Mouse (Mus musculus) ovary, adult 18-20 months (tissue): ENCODE measurements at regions not wholly inside any gene's neighbourhood (a gene's known extent, or its start where the extent isn't known, plus 50 kb on each side); places are given as distances from the start of the nearest gene placed in this dataset.
"Not testable (repeated sequence)": the region's sequence is repeated elsewhere in the genome, so short reads cannot be mapped to it uniquely, and the experiment has no call there.

Experiments
- DNase-seq: peaks from one replicate; pipeline ENCODE4 v3.0.0; 2022; ENCODE audit warnings: low spot score, mixed read lengths

- DNase-seq: no peak
Observed at GRCm38 (mm10) chr3:9133991-9134390, 475.9 kb downstream of the Zfp704 start.

- DNase-seq: no peak
Observed at GRCm38 (mm10) chr3:9132104-9132751, 477.7 kb downstream of the Zfp704 start.

- no peak for DNase-seq
Observed at GRCm38 (mm10) chr3:9131366-9131765, 478.5 kb downstream of the Zfp704 start.

GRCm38 (mm10) chr3:9128407-9128806, 481.5 kb downstream of the Zfp704 start:
- DNase-seq: no peak

GRCm38 (mm10) chr3:9123079-9123478, 486.8 kb downstream of the Zfp704 start:
- DNase-seq: no peak

GRCm38 (mm10) chr3:9117913-9118312, 492.0 kb downstream of the Zfp704 start:
- no peak for DNase-seq

- DNase-seq: no peak
Observed at GRCm38 (mm10) chr3:9113410-9113809, 496.5 kb downstream of the Zfp704 start.

- no peak for DNase-seq
Observed at GRCm38 (mm10) chr3:9110741-9111140, 499.1 kb downstream of the Zfp704 start.

- DNase-seq: no peak
Observed at GRCm38 (mm10) chr3:9109991-9110390, 499.9 kb downstream of the Zfp704 start.

- no peak for DNase-seq
Observed at GRCm38 (mm10) chr3:9109485-9109884, 500.4 kb downstream of the Zfp704 start.

- DNase-seq: no peak
Observed at GRCm38 (mm10) chr3:9107766-9108410, 502.0 kb downstream of the Zfp704 start.

- no peak for DNase-seq
Observed at GRCm38 (mm10) chr3:9105191-9105926, 504.5 kb downstream of the Zfp704 start.

- DNase-seq: no peak
Observed at GRCm38 (mm10) chr3:9103456-9103855, 506.4 kb downstream of the Zfp704 start.

GRCm38 (mm10) chr3:9101240-9101639, 508.6 kb downstream of the Zfp704 start:
- DNase-seq: no peak

- DNase-seq: no peak
Observed at GRCm38 (mm10) chr3:9100761-9101160, 509.1 kb downstream of the Zfp704 start.

GRCm38 (mm10) chr3:9098441-9098840, 511.4 kb downstream of the Zfp704 start:
- DNase-seq: no peak

- no peak for DNase-seq
Observed at GRCm38 (mm10) chr3:9084134-9084533, 525.8 kb downstream of the Zfp704 start.

- no peak for DNase-seq
Observed at GRCm38 (mm10) chr3:9082061-9082460, 527.8 kb downstream of the Zfp704 start.

- DNase-seq: no peak
Observed at GRCm38 (mm10) chr3:9078201-9078600, 531.7 kb downstream of the Zfp704 start.

GRCm38 (mm10) chr3:9076696-9077095, 533.2 kb downstream of the Zfp704 start:
- DNase-seq: peak; percentile 17

GRCm38 (mm10) chr3:9072471-9072870, 537.4 kb downstream of the Zfp704 start:
- not testable (repeated sequence) for DNase-seq

GRCm38 (mm10) chr3:9067048-9067447, 542.8 kb downstream of the Zfp704 start:
- DNase-seq: peak; percentile 20

- no peak for DNase-seq
Observed at GRCm38 (mm10) chr3:9066374-9066773, 543.5 kb downstream of the Zfp704 start.
